In genomic region chr1:193203821-193204220, GRCm38 (mm10) we compare ENCODE assay signal across 26 mouse cellular contexts.
"Had no signal": no experiment of that assay in that cellular context is flagged by ENCODE, and none has a peak within 500 bp of the region (broad histone marks: within the 10 kb centered on the region; RNA-seq: fewer than 3 reads in every experiment).

No protein-coding gene starts in this region.

- H3K36me3 ChIP-seq: heart, embryonic 13.5 days; heart, embryonic 15.5 days; hindbrain, embryonic 10.5 days; hindbrain, embryonic 12.5 days; intestine, embryonic 15.5 days; limb, embryonic 10.5 days; limb, embryonic 12.5 days had no signal

- ATAC-seq: hindbrain, embryonic 16.5 days; inflammation-experienced regulatory T-cells, adult 6 months; intestine, embryonic 15.5 days; intestine, postnatal 0 days had no signal

- H3K27me3 ChIP-seq: heart, embryonic 13.5 days; heart, embryonic 15.5 days; hindbrain, embryonic 12.5 days; intestine, embryonic 15.5 days; limb, embryonic 12.5 days had no signal

- H3K4me2 ChIP-seq: heart, embryonic 11.5 days; heart, embryonic 13.5 days; heart, embryonic 15.5 days; hindbrain, embryonic 12.5 days; hindbrain, embryonic 14.5 days; intestine, embryonic 15.5 days; limb, embryonic 12.5 days had no signal

- H3K4me3 ChIP-seq: heart, adult 2 months; heart, embryonic 13.5 days; heart, embryonic 15.5 days; hindbrain, embryonic 10.5 days; hindbrain, embryonic 12.5 days; intestine, embryonic 15.5 days; layer of hippocampus, adult 2 months; left cerebral cortex, adult 2 months; limb, embryonic 10.5 days; limb, embryonic 12.5 days had no signal

- DNase-seq: gastrocnemius, postnatal 14 days; gastrocnemius, postnatal 36 days; heart, adult 11 months; heart, adult 2 months; heart, postnatal 14 days; heart, postnatal 36 days; kidney, adult 18-20 months; kidney, adult 8-10 months; kidney, postnatal 10 days; kidney, postnatal 25 days; kidney, postnatal 4 days; liver had no signal
